Mouse (Mus musculus) embryonic facial prominence, embryonic 15.5 days (tissue): ENCODE measurements around the gene Ntn4. TPM values are rescaled to one million over a fixed set of nuclear protein-coding genes. Genes with fewer than 3 reads are reported as not detected.
A peak's percentile ranks its signal among the peaks of the same experiment; 100 is the strongest.

Source experiments
- ATAC-seq: fragments of 200-750 bp; cut with Nextera tagmentation; 2 replicates; pipeline ENCODE4 v1.8.0; 2017; ENCODE audit warnings: low read depth, moderate TSS enrichment; ENCODE audit not compliant: insufficient number of reproducible peaks, low FRiP score, low TSS enrichment
- H3K27ac ChIP-seq: fragments of 300-500 bp; sonication (generic); replicated peaks from 2 replicates; pipeline ENCODE4 v1.5.1; 2015; ENCODE audit warnings: mild to moderate bottlenecking, inconsistent platforms
- H3K27me3 ChIP-seq: fragments of 300-500 bp; sonication (generic); 2 replicates; pipeline ENCODE4 v1.6.1; 2015; ENCODE audit warnings: inconsistent platforms
- H3K36me3 ChIP-seq: fragments of 300-500 bp; sonication (generic); 2 replicates; pipeline ENCODE4 v1.6.1; 2015; ENCODE audit warnings: mild to moderate bottlenecking, inconsistent platforms
- H3K4me1 ChIP-seq: fragments of 300-500 bp; sonication (generic); 2 replicates; pipeline ENCODE4 v1.6.1; 2015; ENCODE audit warnings: inconsistent platforms
- H3K4me2 ChIP-seq: fragments of 300-500 bp; sonication (generic); replicated peaks from 2 replicates; pipeline ENCODE4 v1.6.1; 2015; ENCODE audit warnings: mild to moderate bottlenecking, inconsistent platforms
- H3K4me3 ChIP-seq: fragments of 300-500 bp; sonication (generic); replicated peaks from 2 replicates; pipeline ENCODE4 v1.5.1; 2015; ENCODE audit warnings: mild to moderate bottlenecking, inconsistent platforms
- H3K9ac ChIP-seq: fragments of 300-500 bp; sonication (generic); 2 replicates; pipeline ENCODE4 v1.6.1; 2015; ENCODE audit warnings: inconsistent platforms
- H3K9me3 ChIP-seq: fragments of 300-500 bp; sonication (generic); replicated peaks from 2 replicates; pipeline ENCODE4 v1.6.1; 2016; ENCODE audit warnings: inconsistent platforms
- WGBS: fragments of 180-500 bp; shearing (Covaris S2); methylation state at CpG from one replicate; pipeline ENCODE4 v1.1.7; 2015; 5-methylcytosine and 5-hydroxymethylcytosine counted together
- polyA plus RNA-seq: library from polyadenylated mRNA; unstranded; fragments of >200 nt; fragmentation: Nextera tagmentation; extraction: Ambion mirVana; gene quantifications from 2 replicates; pipeline ENCODE4 v1.2.1, GENCODE M21; 2015

Ntn4 gene
- polyA plus RNA-seq, 1 experiment from 2014 or later, result 1.1 TPM

- WGBS, result 87% methylated on average over 3 of the region's 3 CpGs
- Histone ChIP-seq H3K9me3 (no peaks in the 10 kb centered on the region), H3K4me3 (no peak overlapping the region), H3K4me2 (no peak overlapping the region), H3K27ac (no peak overlapping the region), H3K9ac (no peak overlapping the region), H3K4me1 (no peaks in the 10 kb centered on the region), H3K27me3 (no peaks in the 10 kb centered on the region), H3K36me3 (no peaks in the 10 kb centered on the region)
- no peak for ATAC-seq
Observed at GRCm38 (mm10) chr10:93687781-93688180, 47.3 kb downstream of the Ntn4 start.

GRCm38 (mm10) chr10:93688306-93689171 lies 48.1 kb downstream of the Ntn4 start:
- no peak for ATAC-seq
- Histone ChIP-seq H3K27ac (no peak overlapping the region), H3K9me3 (no peaks in the 10 kb centered on the region), H3K4me2 (no peak overlapping the region), H3K4me3 (no peak overlapping the region), H3K27me3 (no peaks in the 10 kb centered on the region), H3K9ac (no peak overlapping the region), H3K4me1 (no peaks in the 10 kb centered on the region), H3K36me3 (no peaks in the 10 kb centered on the region)
- 73% methylated on average over 26 of the region's 26 CpGs for WGBS

- Histone ChIP-seq H3K9me3 (no peaks in the 10 kb centered on the region), H3K27ac (no peak overlapping the region), H3K36me3 (no peaks in the 10 kb centered on the region), H3K4me1 (no peaks in the 10 kb centered on the region), H3K4me2 (no peak overlapping the region), H3K9ac (no peak overlapping the region), H3K4me3 (no peak overlapping the region), H3K27me3 (no peaks in the 10 kb centered on the region)
- no peak for ATAC-seq
- 71% methylated on average over 11 of the region's 11 CpGs for WGBS
Observed at GRCm38 (mm10) chr10:93691344-93691743, 50.9 kb downstream of the Ntn4 start.

- Histone ChIP-seq H3K4me3 (no peak overlapping the region), H3K4me2 (peak overlapping the region; percentile 35), H3K27ac (no peak overlapping the region), H3K36me3 (no peaks in the 10 kb centered on the region), H3K9me3 (no peaks in the 10 kb centered on the region), H3K9ac (no peak overlapping the region), H3K4me1 (no peaks in the 10 kb centered on the region), H3K27me3 (no peaks in the 10 kb centered on the region)
- WGBS, result 60% methylated on average over 21 of the region's 21 CpGs
- ATAC-seq, result no peak
Observed at GRCm38 (mm10) chr10:93695043-93695791, 54.7 kb downstream of the Ntn4 start.

DNA sequence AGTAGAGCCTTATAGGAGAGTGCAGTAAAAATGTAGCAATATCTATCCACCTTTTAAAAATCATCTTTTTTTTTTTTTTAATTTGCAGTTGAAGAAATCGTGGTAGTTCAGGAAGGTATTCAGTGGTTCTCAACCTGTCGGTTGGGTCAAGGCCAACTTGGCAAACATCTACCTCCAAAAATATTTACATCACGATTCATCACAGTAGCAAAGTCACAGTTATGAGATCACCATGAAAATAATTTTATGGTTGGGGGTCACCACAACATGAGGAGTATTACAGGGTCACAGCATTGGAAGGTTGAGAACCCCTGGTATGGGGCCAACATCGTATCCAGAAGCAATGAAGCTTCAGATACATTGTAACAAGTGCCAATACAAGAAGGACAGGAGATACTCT lies 55.5 kb downstream of the Ntn4 start:
- Histone ChIP-seq H3K9ac (no peak overlapping the region), H3K27ac (no peak overlapping the region), H3K4me3 (no peak overlapping the region), H3K4me1 (no peaks in the 10 kb centered on the region), H3K4me2 (no peak overlapping the region), H3K9me3 (no peaks in the 10 kb centered on the region), H3K27me3 (no peaks in the 10 kb centered on the region), H3K36me3 (no peaks in the 10 kb centered on the region)
- no peak for ATAC-seq
- 81% methylated on average over 4 of the region's 4 CpGs for WGBS

DNA sequence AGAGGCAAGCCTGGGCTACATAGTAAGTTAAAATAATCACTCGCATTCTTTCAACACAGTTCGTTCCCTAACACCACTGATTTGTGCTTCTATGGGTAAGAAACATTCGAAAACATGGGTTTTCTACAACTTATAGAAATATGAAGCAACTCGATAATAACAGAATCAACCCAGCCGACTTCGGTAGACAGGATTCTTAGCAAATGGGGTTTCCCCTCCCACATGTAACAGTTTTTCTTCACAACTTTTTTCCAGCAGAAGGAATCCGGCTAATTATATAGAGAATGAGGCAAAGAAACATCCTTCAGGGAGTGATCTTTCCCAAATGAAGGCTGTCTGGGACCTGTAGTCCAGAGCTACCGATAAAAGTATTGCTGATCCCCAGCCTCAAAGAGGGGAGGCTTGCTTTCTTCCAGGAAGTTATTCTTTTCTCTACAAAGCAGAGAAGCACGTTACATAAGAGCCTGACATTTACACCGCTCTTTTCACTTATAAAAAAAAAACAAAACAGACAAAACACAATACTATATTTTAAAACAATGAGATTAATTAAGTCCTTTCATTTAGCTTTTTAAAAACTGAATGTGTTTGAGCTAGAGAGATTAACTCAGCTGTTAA lies 57.5 kb downstream of the Ntn4 start:
- Histone ChIP-seq H3K4me1 (no peaks in the 10 kb centered on the region), H3K27ac (no peak overlapping the region), H3K9me3 (no peaks in the 10 kb centered on the region), H3K27me3 (no peaks in the 10 kb centered on the region), H3K4me3 (no peak overlapping the region), H3K36me3 (no peaks in the 10 kb centered on the region), H3K9ac (no peak overlapping the region), H3K4me2 (no peak overlapping the region)
- WGBS, result 88% methylated on average over 10 of the region's 10 CpGs
- ATAC-seq, result no peak

DNA sequence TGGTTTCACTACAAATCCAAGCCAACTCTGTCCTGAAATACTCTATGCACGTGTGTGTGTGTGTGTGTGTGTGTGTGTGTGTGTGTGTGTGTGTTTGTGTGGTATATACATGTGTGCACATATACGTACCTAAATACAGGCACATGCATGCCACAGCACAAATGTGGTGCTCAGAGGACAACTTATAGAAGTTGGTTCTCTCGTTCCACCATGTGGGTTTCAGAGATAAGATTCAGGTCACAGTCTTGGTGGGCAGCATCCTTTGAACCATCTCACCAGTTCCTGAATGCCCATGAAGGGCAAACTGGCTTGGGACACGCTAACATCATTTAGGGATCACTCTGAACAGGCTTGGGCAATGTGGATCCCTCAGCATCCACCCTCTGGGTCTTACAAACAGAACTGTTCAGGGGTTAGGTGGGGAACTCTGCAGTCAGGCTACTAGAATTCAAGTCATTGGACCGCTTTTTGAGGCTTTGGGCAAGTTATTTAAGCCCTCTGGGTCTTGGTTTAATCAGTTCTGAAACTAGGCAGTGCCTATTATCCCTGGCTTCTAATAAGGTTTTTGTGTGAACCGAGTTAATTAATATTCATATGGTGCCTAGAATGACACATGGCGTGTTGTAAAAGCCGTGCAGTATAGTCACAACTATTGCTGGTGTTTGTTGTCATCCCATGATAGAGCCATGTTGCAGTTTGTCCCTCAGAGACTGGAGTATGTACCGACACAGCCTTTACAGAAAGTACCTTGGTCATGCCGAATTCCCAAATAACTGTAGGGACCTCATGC lies 59.4 kb downstream of the Ntn4 start:
- H3K9me3 ChIP-seq, result no peaks in the 10 kb centered on the region
- H3K4me2 ChIP-seq, result no peak overlapping the region
- H3K36me3 ChIP-seq, result no peaks in the 10 kb centered on the region
- H3K9ac ChIP-seq, result no peak overlapping the region
- no peaks in the 10 kb centered on the region for H3K27me3 ChIP-seq
- ATAC-seq, result no peak
- H3K4me3 ChIP-seq, result no peak overlapping the region
- no peak overlapping the region for H3K27ac ChIP-seq
- WGBS, result 87% methylated on average over 10 of the region's 10 CpGs
- no peaks in the 10 kb centered on the region for H3K4me1 ChIP-seq

DNA sequence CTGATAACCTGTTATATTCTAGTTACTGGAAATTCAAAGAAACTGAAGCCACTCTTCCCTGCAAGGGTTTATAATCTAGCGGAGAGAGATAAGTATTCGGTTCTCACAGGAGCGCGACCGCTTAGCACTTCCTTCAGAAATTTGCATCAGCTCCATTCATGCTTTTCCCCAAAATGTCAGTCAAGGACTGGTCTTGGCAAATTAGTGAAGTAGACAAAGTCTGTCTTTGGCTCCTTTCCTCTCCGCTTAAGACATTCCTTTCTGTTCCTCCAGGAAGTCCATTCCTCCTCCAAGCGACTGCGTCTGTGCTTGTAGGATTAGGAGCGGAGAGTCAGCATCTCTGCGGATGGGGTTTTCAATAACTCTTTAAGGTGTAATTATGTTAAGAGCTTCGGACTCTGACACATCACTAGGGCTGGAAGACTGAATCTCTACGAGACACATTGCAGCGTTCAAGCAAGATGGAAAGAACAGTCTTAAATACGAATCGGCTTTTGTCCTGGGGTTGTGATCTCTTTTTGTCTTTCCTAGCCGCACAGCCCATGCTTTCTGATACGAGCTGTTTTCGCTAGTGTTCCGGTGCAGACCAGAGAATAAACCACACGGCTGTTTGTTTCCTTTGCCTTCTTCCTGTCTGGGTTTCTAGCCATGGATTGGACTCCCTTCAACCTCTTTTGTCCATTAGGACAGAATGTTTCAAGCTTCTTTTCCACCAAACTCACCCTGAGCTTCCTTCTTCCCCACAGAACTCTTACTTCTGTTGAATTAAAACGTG lies 60.3 kb downstream of the Ntn4 start:
- WGBS, result 73% methylated on average over 21 of the region's 21 CpGs
- ATAC-seq, result no peak
- no peaks in the 10 kb centered on the region for H3K4me1 ChIP-seq

DNA sequence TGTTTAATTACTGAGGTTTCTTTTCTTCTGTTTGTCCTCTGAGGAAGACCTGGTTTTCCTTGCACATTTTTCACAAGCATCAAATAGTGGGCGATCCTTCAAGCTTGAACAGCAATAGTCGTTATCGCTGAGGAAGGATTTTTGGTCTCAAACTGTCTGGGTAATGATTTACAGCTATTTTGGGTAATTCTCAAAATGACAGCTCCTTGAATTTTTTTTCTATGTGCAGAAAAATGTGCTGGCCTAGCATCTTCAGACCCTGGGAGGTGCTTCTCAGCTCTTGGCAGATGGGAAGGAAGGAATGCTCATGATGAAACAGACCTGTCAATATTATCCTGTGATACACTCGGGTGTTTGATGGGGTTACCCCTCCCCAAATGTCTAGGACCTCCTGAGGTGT lies 63.5 kb downstream of the Ntn4 start:
- H3K4me2 ChIP-seq, result no peak overlapping the region
- ATAC-seq, result no peak
- no peak overlapping the region for H3K9ac ChIP-seq
- WGBS, result 71% methylated on average over 4 of the region's 4 CpGs
- H3K36me3 ChIP-seq, result no peaks in the 10 kb centered on the region
- H3K4me1 ChIP-seq, result no peaks in the 10 kb centered on the region
- H3K4me3 ChIP-seq, result no peak overlapping the region
- H3K27me3 ChIP-seq, result no peaks in the 10 kb centered on the region
- no peaks in the 10 kb centered on the region for H3K9me3 ChIP-seq
- no peak overlapping the region for H3K27ac ChIP-seq

More for the DNA sequence above, 60.3 kb downstream of the Ntn4 start:
- no peaks in the 10 kb centered on the region for H3K27me3 ChIP-seq
- H3K4me2 ChIP-seq, result no peak overlapping the region; the same call in 1 of the 2 replicates
- H3K27ac ChIP-seq, result no peak overlapping the region
- H3K9me3 ChIP-seq, result no peaks in the 10 kb centered on the region
- no peaks in the 10 kb centered on the region for H3K36me3 ChIP-seq
- H3K9ac ChIP-seq, result no peak overlapping the region
- no peak overlapping the region for H3K4me3 ChIP-seq
